Mouse (Mus musculus): ENCODE results near the gene Ppp2r5b. TPM values are rescaled to one million over a fixed set of nuclear protein-coding genes. Genes with fewer than 3 reads are reported as not detected.
A peak's percentile ranks its signal among the peaks of the same experiment; 100 is the strongest.

The Ppp2r5b gene
- polyA plus RNA-seq (2015; fragmentation: Nextera tagmentation; extraction: Ambion mirVana) = 22.9 and 27.6 TPM in 2 replicates

DNA sequence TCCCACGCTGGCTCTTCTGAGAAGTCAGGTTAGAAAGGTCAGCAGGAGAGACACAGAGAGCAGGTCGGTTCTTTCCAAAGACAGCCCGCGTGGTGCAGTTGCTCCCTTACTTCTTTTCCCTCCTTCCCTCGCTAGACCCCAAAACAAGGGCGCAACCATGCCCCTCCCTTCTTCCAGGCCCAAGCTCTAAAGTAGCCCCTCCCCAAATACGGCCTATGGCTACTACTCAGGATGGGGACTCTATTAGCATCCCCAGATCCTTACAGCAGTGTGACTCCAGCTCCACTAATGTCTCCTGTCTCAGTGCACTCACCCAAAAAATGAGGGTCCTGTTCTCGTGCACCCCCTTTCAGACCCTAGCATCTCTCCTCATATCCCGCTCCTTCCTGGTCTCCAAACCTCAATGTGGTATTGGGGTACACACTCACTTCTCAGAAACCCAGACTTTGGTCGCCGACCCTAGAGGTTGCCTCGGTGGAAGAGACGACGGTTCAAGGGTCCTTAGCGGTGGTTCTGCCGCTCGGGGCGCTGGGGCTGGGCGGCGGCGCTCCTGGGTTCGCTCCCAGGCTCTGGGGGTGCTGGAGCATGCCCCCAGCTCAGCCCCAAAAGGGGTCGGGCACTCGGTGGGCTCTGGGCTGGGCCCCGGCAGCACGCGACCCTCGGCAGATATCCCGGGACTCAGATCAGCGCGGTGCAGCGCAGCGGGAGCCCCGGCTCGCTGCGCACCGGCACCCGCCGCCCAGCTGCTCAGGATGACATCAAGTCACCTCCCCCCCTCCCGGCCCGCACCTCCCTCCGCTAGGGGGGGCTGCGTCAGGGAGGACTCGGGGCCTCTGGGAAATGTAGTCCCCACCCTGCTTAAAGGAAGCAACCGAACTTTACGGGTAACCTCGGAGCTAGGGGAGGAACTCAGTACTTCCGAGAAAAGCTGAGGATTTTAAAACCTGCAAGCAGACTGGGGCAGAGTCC is at the start of gene Ppp2r5b:
Gene Ppp2r5b (minus strand): TSS at position 789 of the 969 bp plus-strand sequence.
- WGBS = 2% methylated on average over 48 of the region's 48 CpGs
- Histone ChIP-seq H3K27me3 (no peaks in the 10 kb centered on the region), H3K4me3 (replicated peaks) (peak within 1 kb of the TSS; percentile 73), H3K9ac (peak within 1 kb of the TSS; percentile 70), H3K27ac (peak within 1 kb of the TSS; percentile 97), H3K36me3 (peaks cover 21% of the 10 kb centered on the region), H3K4me2 (peak within 1 kb of the TSS; percentile 83), H3K4me1 (peaks cover 31% of the 10 kb centered on the region), H3K9me3 (replicated peaks) (no peaks in the 10 kb centered on the region)
- ATAC-seq (replicated peaks; ENCODE audit: low FRiP score) = peak; percentile 91

DNA sequence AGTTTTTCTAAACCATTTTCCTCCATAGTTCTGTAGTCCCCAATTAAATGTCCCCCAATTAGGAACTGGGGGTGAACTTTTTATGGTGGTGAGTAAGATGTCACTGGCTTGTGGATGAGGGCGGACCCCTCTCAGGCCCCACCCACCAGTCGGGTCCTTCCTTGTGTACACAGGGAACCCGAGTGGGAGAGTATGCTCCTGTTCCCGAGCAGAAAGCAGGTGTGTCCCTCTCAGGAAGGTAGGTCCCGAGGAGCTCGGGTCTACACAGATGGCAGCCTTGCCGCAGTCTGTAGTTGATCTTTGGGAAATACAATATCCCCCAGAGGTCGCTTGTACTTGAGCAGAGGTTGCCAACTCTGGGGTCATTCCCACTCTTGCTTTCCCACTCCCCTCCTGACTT is 49.6 kb upstream of the Ppp2r5b start:
- Histone ChIP-seq H3K4me1 (peaks cover 37% of the 10 kb centered on the region), H3K4me2 (no peak overlapping the region), H3K9ac (no peak overlapping the region), H3K27me3 (no peaks in the 10 kb centered on the region), H3K9me3 (replicated peaks) (no peaks in the 10 kb centered on the region), H3K36me3 (peaks cover 89% of the 10 kb centered on the region), H3K27ac (no peak overlapping the region), H3K4me3 (replicated peaks) (no peak overlapping the region)
- 61% methylated on average over 8 of the region's 8 CpGs for WGBS
- ATAC-seq (replicated peaks; ENCODE audit: low FRiP score) = no peak

DNA sequence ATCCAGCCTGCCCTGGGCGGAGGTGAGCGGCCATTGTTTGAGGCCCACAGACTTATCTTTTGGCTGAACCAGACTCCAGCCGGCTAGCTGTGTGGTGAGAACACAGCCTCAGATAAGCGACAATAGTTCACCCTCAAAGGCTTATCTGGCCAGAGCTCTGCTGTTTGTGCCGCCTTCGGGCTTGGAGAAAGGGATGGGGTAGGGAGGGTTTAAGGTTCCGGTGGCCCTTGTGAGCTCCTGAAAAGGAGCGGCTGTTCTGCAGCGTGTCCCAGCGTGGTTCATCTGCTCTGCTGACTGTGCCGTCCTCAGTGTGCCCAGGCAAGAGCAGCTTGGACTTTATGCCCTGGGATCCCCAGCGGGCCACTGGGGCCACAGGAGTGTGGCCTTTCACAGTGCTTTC is 48.8 kb upstream of the Ppp2r5b start:
- no peak for ATAC-seq (replicated peaks; ENCODE audit: low FRiP score)

GRCm38 (mm10) chr19:6283001-6283400 is 47.3 kb upstream of the Ppp2r5b start:
- no peaks in the 10 kb centered on the region for H3K27me3 ChIP-seq
- H3K9me3 ChIP-seq (replicated peaks) = no peaks in the 10 kb centered on the region
- peak overlapping the region; percentile 46; the same call in 1 of the 2 replicates for H3K27ac ChIP-seq
- peaks cover 71% of the 10 kb centered on the region for H3K36me3 ChIP-seq
- H3K4me1 ChIP-seq = peaks cover 53% of the 10 kb centered on the region
- no peak for ATAC-seq (replicated peaks; ENCODE audit: low FRiP score)
- H3K4me3 ChIP-seq (replicated peaks) = no peak overlapping the region
- no peak overlapping the region for H3K9ac ChIP-seq
- no peak overlapping the region for H3K4me2 ChIP-seq
- WGBS = 81% methylated on average over 5 of the region's 5 CpGs

More for the DNA sequence above, 48.8 kb upstream of the Ppp2r5b start:
- H3K4me2 ChIP-seq = no peak overlapping the region
- no peaks in the 10 kb centered on the region for H3K9me3 ChIP-seq (replicated peaks)
- no peak overlapping the region for H3K9ac ChIP-seq
- no peaks in the 10 kb centered on the region for H3K27me3 ChIP-seq
- no peak overlapping the region for H3K27ac ChIP-seq
- 87% methylated on average over 12 of the region's 12 CpGs for WGBS
- peaks cover 44% of the 10 kb centered on the region for H3K4me1 ChIP-seq
- peaks cover 82% of the 10 kb centered on the region for H3K36me3 ChIP-seq
- no peak overlapping the region for H3K4me3 ChIP-seq (replicated peaks)

DNA sequence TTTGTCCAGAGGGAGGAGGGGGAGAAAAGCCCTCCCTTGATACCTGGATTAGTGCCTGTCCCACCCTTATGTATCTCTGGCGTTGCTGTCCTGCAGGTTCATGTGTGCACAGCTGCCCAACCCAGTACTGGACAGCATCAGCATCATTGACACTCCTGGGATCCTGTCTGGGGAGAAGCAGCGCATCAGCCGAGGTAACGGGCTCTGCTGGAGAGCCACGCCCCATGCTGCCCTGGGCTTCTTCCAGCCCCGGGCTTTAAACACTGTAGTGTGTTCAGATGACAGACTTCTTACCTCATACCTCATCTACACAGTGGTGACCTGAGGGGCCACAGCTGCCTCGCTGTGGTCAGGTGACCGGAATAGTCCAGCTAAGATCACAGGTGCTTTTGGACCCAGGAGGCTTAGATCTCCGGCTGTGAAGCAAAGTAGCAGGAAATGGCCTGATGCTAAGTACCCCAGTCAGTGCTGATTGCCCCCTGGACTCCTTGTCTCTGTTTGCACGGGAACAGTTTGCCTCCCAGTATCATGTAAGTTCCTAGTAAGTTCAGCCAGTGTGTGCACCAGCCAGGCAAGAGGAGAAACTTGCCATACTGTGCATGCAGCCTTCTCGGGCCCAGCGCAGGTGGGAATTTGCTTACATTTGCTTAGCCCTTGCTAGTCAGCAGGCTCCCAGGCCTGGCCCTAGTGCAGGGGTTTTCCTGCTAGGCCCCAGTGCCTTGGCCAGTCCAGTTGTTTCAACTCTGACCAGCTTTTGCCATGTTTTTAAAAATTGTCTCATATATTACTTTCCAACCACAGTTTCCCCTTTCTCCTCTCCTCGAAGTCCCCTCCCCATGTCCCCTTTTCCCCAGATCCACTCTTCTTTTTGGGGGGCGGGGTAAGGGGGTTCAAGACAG is 45.7 kb upstream of the Ppp2r5b start:
- Histone ChIP-seq H3K4me1 (peaks cover 50% of the 10 kb centered on the region), H3K9me3 (replicated peaks) (no peaks in the 10 kb centered on the region), H3K27ac (no peak overlapping the region), H3K27me3 (no peaks in the 10 kb centered on the region), H3K4me2 (no peak overlapping the region), H3K9ac (no peak overlapping the region), H3K36me3 (peaks cover 57% of the 10 kb centered on the region), H3K4me3 (replicated peaks) (no peak overlapping the region)
- ATAC-seq (replicated peaks; ENCODE audit: low FRiP score) = no peak
- WGBS = 71% methylated on average over 14 of the region's 14 CpGs

DNA sequence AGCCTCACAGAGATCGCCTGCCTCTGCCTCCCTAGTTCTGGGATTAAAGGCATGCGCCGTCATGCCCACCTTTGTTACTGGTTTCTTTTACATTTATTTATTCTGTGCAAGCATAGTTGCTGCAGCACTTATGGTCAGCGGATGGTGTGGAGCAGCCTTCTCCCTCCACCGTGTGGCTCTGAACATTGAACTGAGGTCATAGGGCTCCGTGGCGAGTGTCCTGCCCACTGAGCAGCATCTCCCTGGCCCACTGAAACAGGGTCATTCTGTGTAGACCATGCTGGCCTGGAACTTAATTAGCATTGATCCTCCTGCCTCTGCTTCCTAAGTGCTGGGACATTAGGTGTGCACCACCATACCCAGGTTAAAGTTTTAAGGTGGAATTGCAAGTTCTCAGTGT is 44.9 kb upstream of the Ppp2r5b start:
- no peak for ATAC-seq (replicated peaks; ENCODE audit: low FRiP score)
- WGBS = 78% methylated on average over 7 of the region's 7 CpGs
- 0 out of 2 replicates have a peak overlapping the region, but pooled peaks have one; percentile 5 for H3K4me2 ChIP-seq
- peaks cover 53% of the 10 kb centered on the region for H3K4me1 ChIP-seq
- no peak overlapping the region for H3K4me3 ChIP-seq (replicated peaks)
- no peaks in the 10 kb centered on the region for H3K27me3 ChIP-seq
- no peak overlapping the region for H3K27ac ChIP-seq
- H3K9ac ChIP-seq = no peak overlapping the region
- H3K9me3 ChIP-seq (replicated peaks) = no peaks in the 10 kb centered on the region
- peaks cover 49% of the 10 kb centered on the region for H3K36me3 ChIP-seq

- H3K9ac ChIP-seq = no peak overlapping the region; the same call in 1 of the 2 replicates
- WGBS = 85% methylated on average over 6 of the region's 6 CpGs
Observed at GRCm38 (mm10) chr19:6279481-6280144, 43.9 kb upstream of the Ppp2r5b start.

DNA sequence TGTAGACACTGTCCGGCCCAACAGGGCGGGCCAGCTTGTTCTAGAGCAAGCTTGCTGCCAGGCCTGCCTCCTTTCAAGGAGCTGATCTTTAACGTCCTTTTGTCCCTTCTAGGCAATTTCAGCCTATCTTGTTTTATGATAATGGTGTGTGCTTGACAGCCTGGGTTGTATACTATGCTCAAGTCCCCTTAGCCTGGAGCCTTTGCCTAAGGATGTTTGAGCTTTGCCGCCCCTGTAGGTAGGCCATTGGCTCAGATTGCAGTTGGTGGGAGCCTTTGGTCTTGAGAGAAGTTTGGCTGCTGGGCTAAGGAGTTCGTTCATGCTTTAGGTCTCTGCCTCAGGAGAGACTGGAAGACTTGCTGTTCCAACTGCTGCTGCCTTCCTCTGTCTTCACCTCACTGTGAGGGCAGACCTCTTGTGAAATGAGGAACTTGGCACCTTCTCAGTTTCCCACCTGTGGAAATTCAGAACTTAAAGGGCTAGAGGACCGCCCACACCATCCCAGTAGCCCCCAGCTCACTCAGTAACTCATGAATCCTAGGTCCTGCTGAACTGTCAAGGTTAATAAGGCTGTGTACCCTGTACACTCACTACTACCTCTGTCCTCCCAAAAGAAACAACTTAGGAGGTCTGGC is 42.9 kb upstream of the Ppp2r5b start:
- no peak for ATAC-seq (replicated peaks; ENCODE audit: low FRiP score)
- Histone ChIP-seq H3K27ac (peak overlapping the region; percentile 85), H3K27me3 (no peaks in the 10 kb centered on the region), H3K4me1 (peaks cover 52% of the 10 kb centered on the region), H3K4me2 (peak overlapping the region; percentile 86), H3K4me3 (replicated peaks) (peak overlapping the region; percentile 82), H3K36me3 (peaks cover 29% of the 10 kb centered on the region), H3K9me3 (replicated peaks) (no peaks in the 10 kb centered on the region), H3K9ac (peak overlapping the region; percentile 77)
- WGBS = 25% methylated on average over 6 of the region's 6 CpGs

More at GRCm38 (mm10) chr19:6279481-6280144, 43.9 kb upstream of the Ppp2r5b start:
- Histone ChIP-seq H3K9me3 (replicated peaks) (no peaks in the 10 kb centered on the region), H3K27me3 (no peaks in the 10 kb centered on the region), H3K4me3 (replicated peaks) (0 out of 2 replicates have a peak overlapping the region, but pooled peaks have one; percentile 82), H3K4me2 (peak overlapping the region; percentile 86), H3K36me3 (peaks cover 40% of the 10 kb centered on the region), H3K4me1 (peaks cover 55% of the 10 kb centered on the region), H3K27ac (no peak overlapping the region)
- ATAC-seq (replicated peaks; ENCODE audit: low FRiP score) = no peak

DNA sequence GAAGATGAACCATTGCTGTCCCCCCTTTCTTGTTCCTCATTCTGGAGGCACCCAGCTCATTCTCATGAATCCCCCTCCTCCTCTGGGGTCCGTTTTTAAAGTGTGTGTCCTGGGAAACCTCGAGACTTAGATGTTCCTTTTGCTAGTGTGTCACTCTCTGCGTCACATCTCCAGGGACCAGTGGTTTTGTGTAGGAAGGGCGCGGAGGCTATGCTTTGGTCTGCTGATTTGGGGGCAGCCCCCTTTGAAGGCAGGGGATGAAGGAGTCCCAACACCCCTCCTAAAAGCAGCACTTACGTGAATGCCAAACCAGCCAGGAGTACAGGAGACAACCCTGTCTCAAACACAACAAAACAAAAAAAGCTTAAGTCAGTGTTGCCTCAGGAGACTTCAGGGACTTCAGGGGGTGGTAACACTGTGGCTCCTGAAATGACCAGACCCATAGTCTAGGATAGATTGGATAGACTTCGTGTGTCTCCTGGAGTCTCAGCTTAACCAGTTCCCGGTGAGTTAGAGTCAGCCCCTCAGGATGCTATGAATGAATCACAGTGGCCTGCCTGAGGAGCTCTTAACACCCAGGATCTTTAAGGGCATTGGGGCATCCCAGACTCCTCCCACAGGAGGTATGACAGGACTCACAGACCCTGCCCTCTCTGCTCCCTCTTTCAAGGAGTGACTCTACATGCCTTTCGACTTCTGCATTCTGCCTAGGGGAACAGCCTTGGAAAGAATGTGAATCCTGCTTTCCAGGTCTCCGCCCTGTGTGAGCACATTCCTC is 42.2 kb upstream of the Ppp2r5b start:
- Histone ChIP-seq H3K27ac (peak overlapping the region; percentile 85), H3K4me1 (peaks cover 52% of the 10 kb centered on the region), H3K4me2 (peak overlapping the region; percentile 86), H3K9ac (peak overlapping the region; percentile 77), H3K27me3 (no peaks in the 10 kb centered on the region), H3K9me3 (replicated peaks) (no peaks in the 10 kb centered on the region), H3K36me3 (peaks cover 22% of the 10 kb centered on the region), H3K4me3 (replicated peaks) (peak overlapping the region; percentile 82)
- peak; percentile 47 for ATAC-seq (replicated peaks; ENCODE audit: low FRiP score)
- WGBS = 4% methylated on average over 10 of the region's 10 CpGs
